Mouse (Mus musculus) megakaryocyte, embryonic 14.5 days (primary cell): ENCODE measurements around the gene Daxx.

ENCODE experiments used
- FLI1 ChIP-seq: IDR thresholded peaks from 2 replicates; pipeline ENCODE4 v1.6.1; 2012; ENCODE audit warnings: low read length, inconsistent platforms, mixed read lengths
- GATA1 ChIP-seq: IDR thresholded peaks from 3 replicates; pipeline ENCODE4 v1.6.1; 2012; ENCODE audit warnings: mixed read lengths, low read length, inconsistent platforms, borderline replicate concordance

- TF ChIP-seq GATA1 (no peak), FLI1 (no peak)
Measured at GRCm38 (mm10) chr17:33913905-33914304, 4.7 kb downstream of the Daxx start.
